Comparison of ENCODE assay signal across 7 mouse cellular contexts in genomic region chr10:119742722-119743121, GRCm38 (mm10).
"Had no signal": no experiment of that assay in that cellular context is flagged by ENCODE, and none has a peak within 500 bp of the region (broad histone marks: within the 10 kb centered on the region; RNA-seq: fewer than 3 reads in every experiment).

No protein-coding gene starts in this region.

- DNase-seq: kidney, adult 8-10 months; kidney, postnatal 25 days; liver, embryonic 13.5 days; liver, postnatal 0 days; lung, postnatal 14 days; thymus, adult 18-20 months; thymus, postnatal 14 days had no signal
